Comparison of ENCODE assay signal across 20 mouse cellular contexts in the genomic region with DNA sequence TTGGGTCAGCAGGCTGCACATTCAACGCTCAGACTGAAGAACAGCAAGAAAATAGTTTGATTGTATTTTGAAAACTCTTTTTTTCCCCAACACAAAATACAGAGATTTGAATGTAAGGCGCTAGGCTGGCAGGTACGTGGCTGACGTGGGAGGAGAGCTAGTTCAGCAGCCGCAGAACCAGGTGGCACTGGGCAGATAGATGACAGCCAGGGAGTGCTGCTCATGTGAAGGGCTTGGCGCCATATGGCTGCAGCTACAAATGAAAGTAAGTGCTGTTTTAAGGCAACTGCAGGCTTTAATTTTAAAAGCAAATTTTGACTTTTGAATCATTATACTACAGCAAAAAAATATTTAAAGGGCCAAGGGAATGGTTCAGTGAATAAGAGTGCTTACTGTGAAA. TPM values are rescaled to one million over a fixed set of nuclear protein-coding genes. Genes with fewer than 3 reads are reported as not detected.
DNase-seq lines count a peak whose midpoint lies in the region; ATAC-seq and TF ChIP-seq lines count a peak whose summit lies in the region.
"Had no signal": no experiment of that assay in that cellular context is flagged by ENCODE, and none has a peak within 500 bp of the region (broad histone marks: within the 10 kb centered on the region; RNA-seq: fewer than 3 reads in every experiment).

No protein-coding gene starts in this region.

- no peaks in the 10 kb centered on the region for H3K36me3 ChIP-seq in forebrain, embryonic 14.5 days (ENCODE audit: control insufficient read depth, insufficient read depth, low read length)
- no peaks in the 10 kb centered on the region for H3K36me3 ChIP-seq in forebrain, embryonic 13.5 days (ENCODE audit: poor library complexity, severe bottlenecking)
- H3K36me3 ChIP-seq in testis, adult 2 months (ENCODE audit: control insufficient read depth, insufficient read depth, low read length): no peaks in the 10 kb centered on the region
- H3K36me3 ChIP-seq: embryonic facial prominence, embryonic 12.5 days; hindbrain, embryonic 13.5 days; liver, embryonic 12.5 days; neural tube, embryonic 13.5 days had no signal

- DNase-seq in forebrain, embryonic 14.5 days (ENCODE audit: low spot score): peak; percentile 6
- DNase-seq in testis, postnatal 10 days (ENCODE audit: low spot score): no peak
- DNase-seq in left cerebral cortex, postnatal 36 days (ENCODE audit: low spot score in 2 of 2): peak; percentile 54 to 64
- DNase-seq in embryo, embryonic 9.5 days (ENCODE audit: extremely low spot score): no peak
- DNase-seq in urinary bladder, postnatal 14 days (ENCODE audit: low spot score): no peak
- DNase-seq in kidney, adult 9 months: no peak
- DNase-seq: adrenal gland, postnatal 36 days; cerebellum, postnatal 36 days; gastrocnemius, postnatal 25 days; kidney, adult 2 months; lung, postnatal 14 days had no signal

- H3K4me2 ChIP-seq in forebrain, embryonic 14.5 days (ENCODE audit: low read length): no peak overlapping the region
- no peak overlapping the region for H3K4me2 ChIP-seq in forebrain, embryonic 13.5 days
- H3K4me2 ChIP-seq: embryonic facial prominence, embryonic 12.5 days; hindbrain, embryonic 13.5 days; liver, embryonic 12.5 days; neural tube, embryonic 13.5 days had no signal

- WGBS in forebrain, embryonic 14.5 days: 74% methylated on average over 6 of the region's 6 CpGs
- WGBS in forebrain, embryonic 13.5 days: 79% methylated on average over 6 of the region's 6 CpGs

- H3K4me3 ChIP-seq in forebrain, embryonic 14.5 days (ENCODE audit: low read depth, low read length): no peak overlapping the region
- no peak overlapping the region for H3K4me3 ChIP-seq in forebrain, embryonic 13.5 days
- H3K4me3 ChIP-seq in testis, adult 2 months (ENCODE audit: control insufficient read depth, low read depth, low read length): peak overlapping the region; percentile 73
- H3K4me3 ChIP-seq: embryonic facial prominence, embryonic 12.5 days; hindbrain, embryonic 13.5 days; liver, embryonic 12.5 days; neural tube, embryonic 13.5 days had no signal

- TF ChIP-seq CTCF in testis, adult 2 months (IDR thresholded peaks at IDR 0.05; ENCODE audit: control insufficient read depth, insufficient read depth, insufficient replicate concordance, low read depth, low read length): no peak

- no peak for ATAC-seq in forebrain, embryonic 14.5 days
- ATAC-seq in forebrain, embryonic 13.5 days: no peak
- ATAC-seq: activated CD4-positive, CD25-positive, alpha-beta regulatory T cell, adult 4 months; liver, embryonic 12.5 days; midbrain, embryonic 16.5 days had no signal

- no peaks in the 10 kb centered on the region for H3K4me1 ChIP-seq in forebrain, embryonic 14.5 days (ENCODE audit: control insufficient read depth, insufficient read depth, low read length)
- no peaks in the 10 kb centered on the region for H3K4me1 ChIP-seq in forebrain, embryonic 13.5 days
- H3K4me1 ChIP-seq in testis, adult 2 months (ENCODE audit: control insufficient read depth, insufficient read depth, low read length): no peaks in the 10 kb centered on the region; the same call in none of the 2 replicates
- H3K4me1 ChIP-seq: embryonic facial prominence, embryonic 12.5 days; hindbrain, embryonic 13.5 days; neural tube, embryonic 13.5 days had no signal

- no peaks in the 10 kb centered on the region for H3K9me3 ChIP-seq in forebrain, embryonic 14.5 days (replicated peaks; ENCODE audit: control insufficient read depth, low read length)
- H3K9me3 ChIP-seq in forebrain, embryonic 13.5 days (replicated peaks): no peaks in the 10 kb centered on the region
- H3K9me3 ChIP-seq: embryonic facial prominence, embryonic 12.5 days; hindbrain, embryonic 13.5 days; liver, embryonic 12.5 days; neural tube, embryonic 13.5 days had no signal

- H3K27ac ChIP-seq in forebrain, embryonic 14.5 days (ENCODE audit: low read depth, low read length): no peak overlapping the region
- H3K27ac ChIP-seq in forebrain, embryonic 13.5 days: no peak overlapping the region
- no peak overlapping the region for H3K27ac ChIP-seq in testis, adult 2 months (ENCODE audit: control insufficient read depth, insufficient read depth, low read depth, low read length)
- H3K27ac ChIP-seq: embryonic facial prominence, embryonic 12.5 days; hindbrain, embryonic 13.5 days; liver, embryonic 12.5 days; neural tube, embryonic 13.5 days had no signal

- no peak for TF ChIP-seq POLR2A in testis, adult 2 months (IDR thresholded peaks at IDR 0.05; ENCODE audit: control insufficient read depth, low read depth, low read length)

- intact Hi-C loops in left cerebral cortex, postnatal 36 days (cut with DNase I): no loop called here

- no peak overlapping the region for H3K9ac ChIP-seq in forebrain, embryonic 14.5 days (ENCODE audit: low read length)
- H3K9ac ChIP-seq in forebrain, embryonic 13.5 days: no peak overlapping the region
- H3K9ac ChIP-seq: embryonic facial prominence, embryonic 12.5 days; hindbrain, embryonic 13.5 days; liver, embryonic 12.5 days; neural tube, embryonic 13.5 days had no signal

- no peaks in the 10 kb centered on the region for H3K27me3 ChIP-seq in forebrain, embryonic 14.5 days (replicated peaks; ENCODE audit: control insufficient read depth, insufficient read depth, low read length)
- no peaks in the 10 kb centered on the region for H3K27me3 ChIP-seq in forebrain, embryonic 13.5 days
- H3K27me3 ChIP-seq in testis, adult 2 months (ENCODE audit: control insufficient read depth, insufficient read depth, low read length): no peaks in the 10 kb centered on the region
- H3K27me3 ChIP-seq: CH12.LX; embryonic facial prominence, embryonic 12.5 days; hindbrain, embryonic 13.5 days; liver, embryonic 12.5 days; neural tube, embryonic 13.5 days had no signal

RNA-seq across cellular contexts. Expression of gene Susd1, which starts 24.1 kb away (rescaled TPM):
- polyA plus RNA-seq in forebrain, embryonic 14.5 days (2014; fragmentation: Nextera tagmentation; extraction: Ambion mirVana): 0.66 and 0.70 TPM in 2 replicates
- 0.69 and 0.72 TPM in 2 replicates for polyA plus RNA-seq in forebrain, embryonic 13.5 days (2015; fragmentation: Nextera tagmentation; extraction: Ambion mirVana)
- 3.1 and 4.8 TPM in 2 replicates for polyA plus RNA-seq in testis, adult 2 months (2012; rRNA removed)
- 1 to 10 TPM; 9.1 to 9.3 TPM for total RNA-seq in left cerebral cortex, postnatal 36 days (2021)

Comparison
In these comparisons a context has a peak if more than half of its experiments do, and no peak if none do; other contexts are left out.
1. DNase-seq: peak in forebrain, embryonic 14.5 days (single experiment) and left cerebral cortex, postnatal 36 days (2 of 2); none in testis, postnatal 10 days (single experiment), embryo, embryonic 9.5 days (single experiment), urinary bladder, postnatal 14 days (single experiment) and kidney, adult 9 months (single experiment).